Mouse (Mus musculus): ENCODE results near the gene Phldb3. TPM values are rescaled to one million over a fixed set of nuclear protein-coding genes. Genes with fewer than 3 reads are reported as not detected.

Phldb3 gene
- polyA plus RNA-seq, 1 experiment from 2014 or later, result 0.33 TPM

GRCm38 (mm10) chr7:24594309-24594803 is 16.2 kb upstream of the Phldb3 start:
- WGBS, result 2% methylated on average over 13 of the region's 13 CpGs
- Histone ChIP-seq H3K4me1 (ENCODE audit: insufficient read depth) (no peaks in the 10 kb centered on the region; the same call in 1 of the 2 replicates), H3K9me3 (ENCODE audit: low read depth, low read length) (no peaks in the 10 kb centered on the region), H3K36me3 (ENCODE audit: insufficient read depth) (no peaks in the 10 kb centered on the region), H3K9ac (peak overlapping the region; percentile 53), H3K27ac (ENCODE audit: low read depth) (no peak overlapping the region), H3K27me3 (ENCODE audit: insufficient read depth, low read length) (no peaks in the 10 kb centered on the region), H3K4me2 (peak overlapping the region; percentile 73), H3K4me3 (ENCODE audit: low read depth, low read length) (peak overlapping the region; percentile 53)
- DNase-seq (peak; percentile 47), ATAC-seq (ENCODE audit: insufficient read depth) (peak; percentile 28; the same call in 1 of the 2 replicates)
- TF ChIP-seq CTCF (IDR thresholded peaks at IDR 0.05; ENCODE audit: low read depth), result no peak

DNA sequence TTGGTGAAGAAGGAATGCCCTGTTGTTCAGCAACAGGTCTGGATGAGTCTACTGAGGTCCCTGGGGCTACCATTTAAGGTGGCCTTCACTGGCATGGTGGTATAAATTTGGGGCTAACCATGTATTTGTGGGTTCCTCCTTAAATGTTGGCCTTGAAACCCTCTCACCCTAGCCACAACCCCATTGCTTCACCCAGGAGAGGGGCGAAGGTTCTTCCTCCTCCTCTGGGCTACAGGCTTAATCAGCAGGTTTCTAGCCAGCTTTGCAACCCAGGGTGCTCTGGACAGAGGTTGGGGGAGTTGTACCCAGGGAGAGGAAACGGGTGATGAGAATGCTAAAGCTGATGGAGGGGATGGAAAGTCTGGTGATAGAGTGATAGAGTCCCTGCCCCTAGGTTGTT is 15.1 kb upstream of the Phldb3 start:
- no peak for ATAC-seq (ENCODE audit: insufficient read depth)
- no peaks in the 10 kb centered on the region for H3K36me3 ChIP-seq (ENCODE audit: insufficient read depth)
- H3K4me2 ChIP-seq, result no peak overlapping the region
- 68% methylated on average over 2 of the region's 2 CpGs for WGBS
- H3K9me3 ChIP-seq (ENCODE audit: low read depth, low read length), result no peaks in the 10 kb centered on the region
- no peak overlapping the region for H3K27ac ChIP-seq (ENCODE audit: low read depth)
- H3K4me1 ChIP-seq (ENCODE audit: insufficient read depth), result no peaks in the 10 kb centered on the region; the same call in 1 of the 2 replicates
- H3K27me3 ChIP-seq (ENCODE audit: insufficient read depth, low read length), result no peaks in the 10 kb centered on the region
- H3K9ac ChIP-seq, result no peak overlapping the region
- DNase-seq, result no peak
- no peak overlapping the region for H3K4me3 ChIP-seq (ENCODE audit: low read depth, low read length)
- TF ChIP-seq CTCF (IDR thresholded peaks at IDR 0.05; ENCODE audit: low read depth), result no peak

GRCm38 (mm10) chr7:24598121-24598520 is 12.4 kb upstream of the Phldb3 start:
- H3K27ac ChIP-seq (ENCODE audit: low read depth), result no peak overlapping the region
- TF ChIP-seq CTCF (IDR thresholded peaks at IDR 0.05; ENCODE audit: low read depth), result no peak
- no peaks in the 10 kb centered on the region for H3K9me3 ChIP-seq (ENCODE audit: low read depth, low read length)
- DNase-seq (no peak), ATAC-seq (ENCODE audit: insufficient read depth) (no peak)
- H3K4me2 ChIP-seq, result no peak overlapping the region
- no peaks in the 10 kb centered on the region; the same call in 1 of the 2 replicates for H3K4me1 ChIP-seq (ENCODE audit: insufficient read depth)
- no peaks in the 10 kb centered on the region for H3K36me3 ChIP-seq (ENCODE audit: insufficient read depth)
- H3K9ac ChIP-seq, result no peak overlapping the region
- WGBS, result 61% methylated on average over 4 of the region's 4 CpGs
- H3K4me3 ChIP-seq (ENCODE audit: low read depth, low read length), result no peak overlapping the region
- H3K27me3 ChIP-seq (ENCODE audit: insufficient read depth, low read length), result no peaks in the 10 kb centered on the region

DNA sequence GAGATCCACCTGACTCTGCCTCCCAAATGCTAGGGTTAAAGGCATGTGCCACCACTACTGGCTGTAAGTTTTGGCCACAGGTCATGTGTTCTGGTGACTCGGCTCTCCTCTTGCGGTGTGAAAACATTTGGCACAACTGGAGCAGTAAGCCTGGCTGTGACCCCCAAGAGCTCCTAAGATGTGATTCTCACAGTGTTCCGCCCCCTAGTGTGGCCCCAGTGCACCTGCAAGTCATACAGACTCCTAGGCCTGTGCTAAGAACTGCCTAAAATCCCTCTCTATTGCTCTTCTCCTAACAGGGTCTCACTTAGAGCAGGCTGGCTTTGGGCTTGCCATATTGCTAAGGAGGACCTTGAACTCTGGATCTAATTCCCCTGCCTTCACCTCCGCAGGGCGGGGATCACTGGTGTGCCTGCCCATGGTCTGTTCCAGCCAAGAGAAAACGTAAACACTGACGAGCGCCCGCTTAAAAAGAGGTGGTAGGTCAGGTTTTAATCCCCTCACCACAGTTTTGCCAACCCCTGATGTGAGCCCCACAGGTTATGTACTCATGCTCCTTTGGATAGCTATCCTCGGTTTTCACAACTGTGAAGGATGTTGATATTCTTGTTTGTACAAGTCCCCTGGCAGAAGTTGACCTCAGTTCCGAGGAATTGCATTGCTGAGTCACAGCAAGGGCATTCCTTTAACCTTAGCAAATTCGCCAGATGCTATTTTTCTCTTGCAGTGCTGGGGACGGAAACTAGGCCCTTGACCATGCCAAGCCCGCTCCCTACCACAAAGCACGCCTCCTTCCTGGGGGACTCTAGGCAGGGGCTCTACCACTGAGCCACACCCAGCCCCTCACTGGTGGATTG is 11.1 kb upstream of the Phldb3 start:
- H3K4me1 ChIP-seq (ENCODE audit: insufficient read depth), result no peaks in the 10 kb centered on the region
- H3K27me3 ChIP-seq (ENCODE audit: insufficient read depth, low read length), result no peaks in the 10 kb centered on the region
- no peak overlapping the region for H3K9ac ChIP-seq
- H3K27ac ChIP-seq (ENCODE audit: low read depth), result no peak overlapping the region
- 60% methylated on average over 15 of the region's 15 CpGs for WGBS
- no peak overlapping the region for H3K4me2 ChIP-seq
- H3K36me3 ChIP-seq (ENCODE audit: insufficient read depth), result no peaks in the 10 kb centered on the region
- TF ChIP-seq CTCF (IDR thresholded peaks at IDR 0.05; ENCODE audit: low read depth), result peak; percentile 32
- H3K4me3 ChIP-seq (ENCODE audit: low read depth, low read length), result no peak overlapping the region
- no peaks in the 10 kb centered on the region for H3K9me3 ChIP-seq (ENCODE audit: low read depth, low read length)
- ATAC-seq (ENCODE audit: insufficient read depth) (no peak), DNase-seq (no peak)

- Histone ChIP-seq H3K27ac (ENCODE audit: low read depth) (no peak overlapping the region), H3K4me2 (peak overlapping the region; percentile 40), H3K36me3 (ENCODE audit: insufficient read depth) (no peaks in the 10 kb centered on the region), H3K9me3 (ENCODE audit: low read depth, low read length) (no peaks in the 10 kb centered on the region), H3K9ac (no peak overlapping the region), H3K27me3 (ENCODE audit: insufficient read depth, low read length) (no peaks in the 10 kb centered on the region), H3K4me3 (ENCODE audit: low read depth, low read length) (no peak overlapping the region), H3K4me1 (ENCODE audit: insufficient read depth) (no peaks in the 10 kb centered on the region)
- ATAC-seq (ENCODE audit: insufficient read depth) (peak; percentile 90), DNase-seq (peak; percentile 99)
- WGBS, result 3% methylated on average over 13 of the region's 13 CpGs
- peak; percentile 100 for TF ChIP-seq CTCF (IDR thresholded peaks at IDR 0.05; ENCODE audit: low read depth)
Observed at GRCm38 (mm10) chr7:24600941-24601597, 9.5 kb upstream of the Phldb3 start.

DNA sequence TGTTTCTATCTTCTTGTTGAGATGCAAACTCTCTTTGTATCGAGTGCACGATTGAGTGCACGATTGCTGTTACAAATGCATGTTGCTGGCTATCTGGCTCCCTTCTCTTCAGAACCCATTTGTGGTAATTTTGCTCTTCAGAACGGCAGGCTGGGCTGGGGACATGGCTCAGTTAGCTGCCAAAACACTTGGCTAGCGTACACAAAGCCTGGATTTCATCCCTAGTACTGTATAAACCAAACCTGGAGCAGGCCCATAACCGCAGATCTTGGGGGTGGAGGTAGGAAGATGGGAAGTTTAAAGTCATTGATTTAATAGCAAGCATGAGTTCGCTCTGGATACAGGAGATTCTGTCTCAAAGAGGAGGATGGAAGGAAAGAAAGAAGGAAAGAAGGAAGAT is 5.0 kb upstream of the Phldb3 start:
- no peak for ATAC-seq (ENCODE audit: insufficient read depth)
- no peak overlapping the region for H3K27ac ChIP-seq (ENCODE audit: low read depth)
- WGBS, result 79% methylated on average over 7 of the region's 7 CpGs

GRCm38 (mm10) chr7:24606046-24606445 is 4.5 kb upstream of the Phldb3 start:
- no peaks in the 10 kb centered on the region for H3K9me3 ChIP-seq (ENCODE audit: low read depth, low read length)
- H3K36me3 ChIP-seq (ENCODE audit: insufficient read depth), result peaks cover 3% of the 10 kb centered on the region; the same call in 1 of the 2 replicates
- TF ChIP-seq CTCF (IDR thresholded peaks at IDR 0.05; ENCODE audit: low read depth), result no peak
- 83% methylated on average over 7 of the region's 7 CpGs for WGBS
- H3K27me3 ChIP-seq (ENCODE audit: insufficient read depth, low read length), result peaks cover 13% of the 10 kb centered on the region
- DNase-seq, result no peak
- no peak overlapping the region for H3K27ac ChIP-seq (ENCODE audit: low read depth)
- ATAC-seq (ENCODE audit: insufficient read depth), result no peak
- H3K4me1 ChIP-seq (ENCODE audit: insufficient read depth), result no peaks in the 10 kb centered on the region; the same call in 1 of the 2 replicates
- no peak overlapping the region for H3K4me3 ChIP-seq (ENCODE audit: low read depth, low read length)
- no peak overlapping the region for H3K4me2 ChIP-seq
- H3K9ac ChIP-seq, result no peak overlapping the region

More for the DNA sequence above, 5.0 kb upstream of the Phldb3 start:
- no peak for DNase-seq
- Histone ChIP-seq H3K4me2 (no peak overlapping the region), H3K27me3 (ENCODE audit: insufficient read depth, low read length) (peaks cover 8% of the 10 kb centered on the region), H3K4me1 (ENCODE audit: insufficient read depth) (no peaks in the 10 kb centered on the region; the same call in 1 of the 2 replicates), H3K36me3 (ENCODE audit: insufficient read depth) (peaks cover 3% of the 10 kb centered on the region; the same call in 1 of the 2 replicates), H3K9me3 (ENCODE audit: low read depth, low read length) (no peaks in the 10 kb centered on the region), H3K4me3 (ENCODE audit: low read depth, low read length) (no peak overlapping the region), H3K9ac (no peak overlapping the region)
- TF ChIP-seq CTCF (IDR thresholded peaks at IDR 0.05; ENCODE audit: low read depth), result no peak
